Mouse (Mus musculus): ENCODE data around the gene Dhrs2. TPM values are rescaled to one million over a fixed set of nuclear protein-coding genes. Genes with fewer than 3 reads are reported as not detected.

Dhrs2 gene
- polyA plus RNA-seq (2014; fragmentation: Nextera tagmentation; extraction: Ambion mirVana) = 0.22 TPM in 1 of 2 replicates, not detected in the other

DNA sequence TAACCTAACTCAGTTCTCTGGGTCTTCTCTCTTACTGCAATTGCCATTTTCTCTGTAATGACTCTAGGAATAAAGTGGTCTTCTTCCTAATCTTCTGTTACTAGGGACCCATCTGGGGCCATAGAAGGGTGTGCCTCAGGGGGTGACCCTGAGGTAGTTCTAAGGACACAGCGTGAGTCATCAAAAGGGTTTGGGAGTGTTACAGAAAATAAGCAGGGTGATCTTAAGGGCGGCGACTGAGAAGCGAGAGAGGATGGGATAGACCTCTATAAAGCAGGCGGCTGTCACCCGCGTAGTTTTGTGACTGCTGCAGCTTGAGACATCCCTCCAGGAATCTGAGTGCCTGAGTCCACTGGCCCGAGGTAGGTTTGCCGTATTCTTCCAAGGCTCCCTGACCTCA is at the start of gene Dhrs2:
Gene Dhrs2 (plus strand): TSS at position 301 of the 400 bp plus-strand sequence.
- Histone ChIP-seq H3K27me3 (replicated peaks; ENCODE audit: control insufficient read depth, insufficient read depth, low read length) (no peaks in the 10 kb centered on the region), H3K9me3 (ENCODE audit: control insufficient read depth, low read length) (no peaks in the 10 kb centered on the region), H3K4me1 (replicated peaks; ENCODE audit: control insufficient read depth, insufficient read depth, low read length) (no peaks in the 10 kb centered on the region), H3K27ac (ENCODE audit: low read depth, low read length) (no peak within 1 kb of the TSS), H3K36me3 (ENCODE audit: control insufficient read depth, insufficient read depth, low read length) (no peaks in the 10 kb centered on the region), H3K4me2 (no peak within 1 kb of the TSS), H3K4me3 (ENCODE audit: low read depth, low read length) (no peak within 1 kb of the TSS), H3K9ac (ENCODE audit: low read depth, low read length) (no peak within 1 kb of the TSS)
- ATAC-seq (replicated peaks; ENCODE audit: low FRiP score) (no peak), DNase-seq (ENCODE audit: low spot score) (no peak)
- WGBS = 75% methylated on average over 9 of the region's 9 CpGs

- DNase-seq (ENCODE audit: low spot score) (no peak), ATAC-seq (replicated peaks; ENCODE audit: low FRiP score) (no peak)
- no peak overlapping the region for H3K4me2 ChIP-seq
- H3K4me3 ChIP-seq (ENCODE audit: low read depth, low read length) = no peak overlapping the region
- no peak overlapping the region for H3K27ac ChIP-seq (ENCODE audit: low read depth, low read length)
- H3K27me3 ChIP-seq (replicated peaks; ENCODE audit: control insufficient read depth, insufficient read depth, low read length) = no peaks in the 10 kb centered on the region
- H3K9me3 ChIP-seq (ENCODE audit: control insufficient read depth, low read length) = no peaks in the 10 kb centered on the region
- no peak overlapping the region for H3K9ac ChIP-seq (ENCODE audit: low read depth, low read length)
- H3K36me3 ChIP-seq (ENCODE audit: control insufficient read depth, insufficient read depth, low read length) = no peaks in the 10 kb centered on the region
- H3K4me1 ChIP-seq (replicated peaks; ENCODE audit: control insufficient read depth, insufficient read depth, low read length) = no peaks in the 10 kb centered on the region
- 65% methylated on average over 6 of the region's 6 CpGs for WGBS
Measured at GRCm38 (mm10) chr14:55174164-55174563, 47.6 kb upstream of the Dhrs2 start.

- no peaks in the 10 kb centered on the region for H3K27me3 ChIP-seq (replicated peaks; ENCODE audit: control insufficient read depth, insufficient read depth, low read length)
- no peak overlapping the region for H3K9ac ChIP-seq (ENCODE audit: low read depth, low read length)
- no peaks in the 10 kb centered on the region for H3K4me1 ChIP-seq (replicated peaks; ENCODE audit: control insufficient read depth, insufficient read depth, low read length)
- DNase-seq (ENCODE audit: low spot score) (no peak), ATAC-seq (replicated peaks; ENCODE audit: low FRiP score) (no peak)
- H3K27ac ChIP-seq (ENCODE audit: low read depth, low read length) = no peak overlapping the region
- no peaks in the 10 kb centered on the region for H3K36me3 ChIP-seq (ENCODE audit: control insufficient read depth, insufficient read depth, low read length)
- H3K4me2 ChIP-seq = no peak overlapping the region
- no peaks in the 10 kb centered on the region for H3K9me3 ChIP-seq (ENCODE audit: control insufficient read depth, low read length)
- 32% methylated on average over 5 of the region's 5 CpGs for WGBS
- H3K4me3 ChIP-seq (ENCODE audit: low read depth, low read length) = no peak overlapping the region
Measured at GRCm38 (mm10) chr14:55177274-55177673, 44.5 kb upstream of the Dhrs2 start.

GRCm38 (mm10) chr14:55180951-55181350 is 40.9 kb upstream of the Dhrs2 start:
- no peak overlapping the region for H3K4me3 ChIP-seq (ENCODE audit: low read depth, low read length)
- no peaks in the 10 kb centered on the region for H3K36me3 ChIP-seq (ENCODE audit: control insufficient read depth, insufficient read depth, low read length)
- DNase-seq (ENCODE audit: low spot score) (no peak), ATAC-seq (replicated peaks; ENCODE audit: low FRiP score) (no peak)
- no peak overlapping the region for H3K4me2 ChIP-seq
- no peaks in the 10 kb centered on the region for H3K27me3 ChIP-seq (replicated peaks; ENCODE audit: control insufficient read depth, insufficient read depth, low read length)
- no peak overlapping the region for H3K27ac ChIP-seq (ENCODE audit: low read depth, low read length)
- no peaks in the 10 kb centered on the region for H3K9me3 ChIP-seq (ENCODE audit: control insufficient read depth, low read length)
- no peaks in the 10 kb centered on the region for H3K4me1 ChIP-seq (replicated peaks; ENCODE audit: control insufficient read depth, insufficient read depth, low read length)
- WGBS = 50% methylated on average over 3 of the region's 3 CpGs
- no peak overlapping the region for H3K9ac ChIP-seq (ENCODE audit: low read depth, low read length)

GRCm38 (mm10) chr14:55183231-55183630 is 38.6 kb upstream of the Dhrs2 start:
- H3K9me3 ChIP-seq (ENCODE audit: control insufficient read depth, low read length) = no peaks in the 10 kb centered on the region
- ATAC-seq (replicated peaks; ENCODE audit: low FRiP score) = no peak
- H3K4me2 ChIP-seq = no peak overlapping the region
- no peak overlapping the region for H3K27ac ChIP-seq (ENCODE audit: low read depth, low read length)
- no peaks in the 10 kb centered on the region for H3K36me3 ChIP-seq (ENCODE audit: control insufficient read depth, insufficient read depth, low read length)
- no peak overlapping the region for H3K9ac ChIP-seq (ENCODE audit: low read depth, low read length)
- no peaks in the 10 kb centered on the region for H3K4me1 ChIP-seq (replicated peaks; ENCODE audit: control insufficient read depth, insufficient read depth, low read length)
- WGBS = 85% methylated on average over 3 of the region's 3 CpGs
- no peaks in the 10 kb centered on the region for H3K27me3 ChIP-seq (replicated peaks; ENCODE audit: control insufficient read depth, insufficient read depth, low read length)
- DNase-seq (ENCODE audit: low spot score) = no peak
- no peak overlapping the region for H3K4me3 ChIP-seq (ENCODE audit: low read depth, low read length)

DNA sequence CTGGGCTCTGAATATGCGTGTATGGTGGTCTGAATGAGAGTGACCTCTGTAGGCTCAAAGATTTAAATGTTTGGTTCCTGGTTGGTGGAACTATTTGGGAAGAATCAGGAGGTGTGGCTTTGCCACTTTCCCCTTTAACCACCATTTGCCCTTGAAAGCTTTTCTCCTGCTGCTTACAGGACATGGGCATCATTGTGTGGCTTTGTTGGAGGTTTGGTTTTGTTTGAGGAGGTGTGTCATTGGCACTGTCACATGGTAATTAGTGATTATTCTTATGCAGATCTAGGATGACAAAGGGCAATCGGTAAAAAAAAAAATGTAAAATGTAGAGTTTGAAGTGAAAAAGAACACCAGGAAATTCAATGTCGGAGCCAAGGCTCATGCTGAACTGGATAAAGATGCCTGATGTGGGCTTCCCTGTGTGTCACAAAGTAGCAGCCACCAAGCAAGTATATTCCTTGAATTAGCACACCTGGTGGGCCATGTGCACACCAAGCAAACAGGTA is 37.1 kb upstream of the Dhrs2 start:
- DNase-seq (ENCODE audit: low spot score) (no peak), ATAC-seq (replicated peaks; ENCODE audit: low FRiP score) (no peak)
- H3K9ac ChIP-seq (ENCODE audit: low read depth, low read length) = no peak overlapping the region
- no peaks in the 10 kb centered on the region for H3K9me3 ChIP-seq (ENCODE audit: control insufficient read depth, low read length)
- H3K27me3 ChIP-seq (replicated peaks; ENCODE audit: control insufficient read depth, insufficient read depth, low read length) = 0 out of 2 replicates have a peak, but pooled peaks cover 2% of the 10 kb centered on the region
- H3K4me2 ChIP-seq = no peak overlapping the region
- H3K27ac ChIP-seq (ENCODE audit: low read depth, low read length) = no peak overlapping the region
- no peaks in the 10 kb centered on the region for H3K36me3 ChIP-seq (ENCODE audit: control insufficient read depth, insufficient read depth, low read length)
- no peaks in the 10 kb centered on the region for H3K4me1 ChIP-seq (replicated peaks; ENCODE audit: control insufficient read depth, insufficient read depth, low read length)
- 82% methylated on average over 3 of the region's 3 CpGs for WGBS
- no peak overlapping the region for H3K4me3 ChIP-seq (ENCODE audit: low read depth, low read length)

- no peak overlapping the region for H3K27ac ChIP-seq (ENCODE audit: low read depth, low read length)
- no peak overlapping the region for H3K4me2 ChIP-seq
- no peaks in the 10 kb centered on the region for H3K36me3 ChIP-seq (ENCODE audit: control insufficient read depth, insufficient read depth, low read length)
- no peak overlapping the region for H3K4me3 ChIP-seq (ENCODE audit: low read depth, low read length)
- no peak overlapping the region for H3K9ac ChIP-seq (ENCODE audit: low read depth, low read length)
- 37% methylated on average over 4 of the region's 4 CpGs for WGBS
- H3K27me3 ChIP-seq (replicated peaks; ENCODE audit: control insufficient read depth, insufficient read depth, low read length) = 0 out of 2 replicates have a peak, but pooled peaks cover 2% of the 10 kb centered on the region
- DNase-seq (ENCODE audit: low spot score) = no peak
- H3K9me3 ChIP-seq (ENCODE audit: control insufficient read depth, low read length) = no peaks in the 10 kb centered on the region
- ATAC-seq (replicated peaks; ENCODE audit: low FRiP score) = no peak
- no peaks in the 10 kb centered on the region for H3K4me1 ChIP-seq (replicated peaks; ENCODE audit: control insufficient read depth, insufficient read depth, low read length)
Measured at GRCm38 (mm10) chr14:55188491-55188890, 33.3 kb upstream of the Dhrs2 start.

DNA sequence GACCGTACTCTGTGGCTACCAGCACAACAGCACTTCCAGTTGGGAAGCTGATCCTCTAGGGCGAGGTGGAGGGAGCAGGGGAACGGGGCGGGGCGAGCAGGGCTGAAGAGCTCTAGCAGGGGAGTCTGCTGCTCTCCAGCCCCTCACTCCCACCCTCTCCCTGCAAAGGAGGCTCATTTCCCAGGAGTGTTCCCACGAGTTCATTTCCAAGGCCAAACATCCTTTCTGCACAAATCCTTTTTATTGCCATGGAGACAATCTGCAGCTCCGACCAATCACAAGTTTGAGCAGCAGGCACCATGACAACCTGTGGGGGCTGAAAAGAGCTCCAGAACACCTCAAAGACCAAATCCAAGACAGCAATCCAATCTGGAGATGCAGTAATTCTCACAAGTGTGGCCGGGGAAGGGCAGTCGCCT is 32.4 kb upstream of the Dhrs2 start:
- no peak overlapping the region for H3K9ac ChIP-seq (ENCODE audit: low read depth, low read length)
- no peaks in the 10 kb centered on the region for H3K4me1 ChIP-seq (replicated peaks; ENCODE audit: control insufficient read depth, insufficient read depth, low read length)
- no peak for ATAC-seq (replicated peaks; ENCODE audit: low FRiP score)
- WGBS = 46% methylated on average over 9 of the region's 9 CpGs
- no peak overlapping the region for H3K27ac ChIP-seq (ENCODE audit: low read depth, low read length)
- no peak overlapping the region for H3K4me2 ChIP-seq
- H3K9me3 ChIP-seq (ENCODE audit: control insufficient read depth, low read length) = no peaks in the 10 kb centered on the region
- H3K36me3 ChIP-seq (ENCODE audit: control insufficient read depth, insufficient read depth, low read length) = no peaks in the 10 kb centered on the region
- no peak overlapping the region for H3K4me3 ChIP-seq (ENCODE audit: low read depth, low read length)
- 0 out of 2 replicates have a peak, but pooled peaks cover 2% of the 10 kb centered on the region for H3K27me3 ChIP-seq (replicated peaks; ENCODE audit: control insufficient read depth, insufficient read depth, low read length)
- DNase-seq (ENCODE audit: low spot score) = no peak

DNA sequence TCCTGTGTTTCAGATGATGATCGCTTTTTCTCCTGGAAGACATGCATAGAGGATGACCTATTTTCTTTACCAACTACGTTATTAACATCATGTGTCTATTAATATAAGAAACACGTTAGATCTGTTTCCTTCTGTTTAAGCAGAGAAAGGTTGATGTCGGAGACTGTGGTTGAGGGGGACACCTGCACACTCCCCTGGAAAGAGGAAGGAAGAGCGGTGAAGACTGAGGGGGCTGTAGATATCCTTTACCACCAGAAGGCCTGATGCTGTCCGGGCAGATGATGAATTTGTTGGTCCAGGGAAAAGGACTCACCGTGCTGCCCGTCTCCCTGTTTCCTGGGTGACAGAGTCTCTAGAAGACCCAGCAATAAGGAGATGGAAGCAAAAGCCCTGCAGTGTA is 28.5 kb upstream of the Dhrs2 start:
- no peak overlapping the region for H3K4me2 ChIP-seq
- no peak for ATAC-seq (replicated peaks; ENCODE audit: low FRiP score)
- H3K27me3 ChIP-seq (replicated peaks; ENCODE audit: control insufficient read depth, insufficient read depth, low read length) = 0 out of 2 replicates have a peak, but pooled peaks cover 2% of the 10 kb centered on the region
- 49% methylated on average over 8 of the region's 8 CpGs for WGBS
- no peaks in the 10 kb centered on the region for H3K36me3 ChIP-seq (ENCODE audit: control insufficient read depth, insufficient read depth, low read length)
- H3K4me3 ChIP-seq (ENCODE audit: low read depth, low read length) = no peak overlapping the region
- H3K4me1 ChIP-seq (replicated peaks; ENCODE audit: control insufficient read depth, insufficient read depth, low read length) = no peaks in the 10 kb centered on the region
- no peak overlapping the region for H3K27ac ChIP-seq (ENCODE audit: low read depth, low read length)
- no peaks in the 10 kb centered on the region for H3K9me3 ChIP-seq (ENCODE audit: control insufficient read depth, low read length)
- DNase-seq (ENCODE audit: low spot score) = no peak
- no peak overlapping the region for H3K9ac ChIP-seq (ENCODE audit: low read depth, low read length)

Data from liver, embryonic 11.5 days (tissue).